13 mouse cellular contexts compared by ENCODE assay signal in the genomic region with DNA sequence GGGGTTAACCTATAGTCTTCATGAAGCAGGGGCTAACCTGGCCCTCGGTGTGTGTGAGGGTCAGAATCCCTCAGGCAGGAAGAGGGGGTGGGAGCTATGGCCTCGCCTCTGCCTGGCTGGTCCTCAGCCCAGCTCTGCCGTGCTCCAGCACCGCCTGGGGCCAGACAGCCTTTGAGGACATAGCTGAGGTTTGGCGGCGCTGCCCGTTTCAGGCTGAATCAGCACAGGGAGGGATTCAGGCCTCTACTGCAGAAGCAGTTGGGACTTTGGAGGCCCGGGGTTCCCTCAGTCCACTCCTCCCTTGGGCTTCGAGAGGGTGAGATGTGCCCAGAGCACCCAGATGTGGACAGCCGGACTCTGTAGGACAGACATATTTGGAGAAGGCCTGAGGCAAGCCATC. TPM values are rescaled to one million over a fixed set of nuclear protein-coding genes. Genes with fewer than 3 reads are reported as not detected.
"Had no signal": no experiment of that assay in that cellular context is flagged by ENCODE, and none has a peak within 500 bp of the region (broad histone marks: within the 10 kb centered on the region; RNA-seq: fewer than 3 reads in every experiment).

No protein-coding gene starts in this region.

- DNase-seq: kidney, postnatal 25 days; lung, adult 2 months; lung, postnatal 36 days had no signal

- H3K4me3 ChIP-seq: left cerebral cortex, adult 2 months; limb, embryonic 12.5 days; liver, embryonic 15.5 days; midbrain, embryonic 13.5 days; myocyte; neural tube, embryonic 15.5 days had no signal

- H3K4me2 ChIP-seq: limb, embryonic 12.5 days; liver, embryonic 15.5 days; midbrain, embryonic 13.5 days; neural tube, embryonic 15.5 days had no signal

- ATAC-seq: lung, postnatal 0 days; midbrain, embryonic 13.5 days had no signal

- H3K9ac ChIP-seq: limb, embryonic 12.5 days; liver, embryonic 15.5 days; midbrain, embryonic 13.5 days; neural tube, embryonic 15.5 days had no signal

- H3K36me3 ChIP-seq: limb, embryonic 12.5 days; liver, embryonic 15.5 days had no signal

- H3K27ac ChIP-seq: left cerebral cortex, adult 2 months; limb, embryonic 12.5 days; liver, embryonic 15.5 days; midbrain, embryonic 13.5 days; neural tube, embryonic 15.5 days; stomach, postnatal 0 days had no signal

- H3K9me3 ChIP-seq: limb, embryonic 12.5 days; liver, embryonic 15.5 days; midbrain, embryonic 13.5 days; neural tube, embryonic 15.5 days had no signal

RNA-seq across cellular contexts. Expression of a gene that starts 11.4 kb away (rescaled TPM):
- total RNA-seq: liver, adult 2 months; megakaryocyte progenitor cell, adult 5-6 weeks had no signal

RNA-seq across cellular contexts. Expression of a gene that starts 25.9 kb away (rescaled TPM):
- total RNA-seq: liver, adult 2 months had no signal

RNA-seq across cellular contexts. Expression of a gene that starts 26.4 kb away (rescaled TPM):
- total RNA-seq: megakaryocyte progenitor cell, adult 5-6 weeks had no signal
